Mouse (Mus musculus) forebrain, embryonic 12.5 days (tissue): Measurements from ENCODE around the gene Fis1. TPM values are rescaled to one million over a fixed set of nuclear protein-coding genes. Genes with fewer than 3 reads are reported as not detected.

Experiments
- microRNA counts: library from miRNA; unstranded; fragments of <30 nt; microRNA quantifications from one replicate; lab custom pipeline; 2017
- microRNA-seq: library from miRNA; unstranded; fragments of <30 nt; microRNA quantifications from one replicate; pipeline ENCODE4, GENCODE M21; 2017
- polyA plus RNA-seq: library from polyadenylated mRNA; unstranded; fragments of >200 nt; fragmentation: Nextera tagmentation; extraction: Ambion mirVana; gene quantifications from 2 replicates; pipeline ENCODE4 v1.2.1, GENCODE M21; 2016

Fis1 gene
- polyA plus RNA-seq, 1 experiment from 2014 or later: 302 TPM

MicroRNAs encoded within 50 kb of the gene (microRNA counts, 519-probe panel; counts per million panel counts)
- microRNA mmu-miR-702 (lab: Ali Mortazavi, UCI): not detected

Small RNA genes lying within 50 kb of the gene (microRNA-seq; reads per million reads assigned to microRNA genes)
- 177 reads per million, percentile 56 among the genes with 10 or more reads in this experiment for gene Mir702

Other genes starting within 250 kb of the Fis1 start
- gene Col26a1, start 70.1 kb upstream of the Fis1 start, polyA plus RNA-seq: 33.7 and 42.6 TPM in 2 replicates
- 107 and 115 TPM in 2 replicates for gene Ift22, start 45.1 kb upstream of the Fis1 start, polyA plus RNA-seq
- 0.27 and 0.50 TPM in 2 replicates for gene Cldn15, start 13.3 kb downstream of the Fis1 start, polyA plus RNA-seq
- 34.5 and 36.4 TPM in 2 replicates for gene Plod3, start 33.7 kb downstream of the Fis1 start, polyA plus RNA-seq
- 97.9 and 102 TPM in 2 replicates for gene Znhit1, start 34.7 kb downstream of the Fis1 start, polyA plus RNA-seq
- gene Vgf, start 73.1 kb downstream of the Fis1 start, polyA plus RNA-seq: 0.68 and 0.92 TPM in 2 replicates
- 209 and 221 TPM in 2 replicates for gene Ap1s1, start 92.9 kb downstream of the Fis1 start, polyA plus RNA-seq
- 0.11 and 0.35 TPM in 2 replicates for gene Serpine1, start 119.0 kb downstream of the Fis1 start, polyA plus RNA-seq
- gene Trim56, start 162.9 kb downstream of the Fis1 start, polyA plus RNA-seq: 5.6 and 6.8 TPM in 2 replicates
- gene Muc3, start 196.0 kb downstream of the Fis1 start, polyA plus RNA-seq: not detected in 2 replicates